Mouse (Mus musculus): Measurements from ENCODE around the gene Rabgef1.

DNA sequence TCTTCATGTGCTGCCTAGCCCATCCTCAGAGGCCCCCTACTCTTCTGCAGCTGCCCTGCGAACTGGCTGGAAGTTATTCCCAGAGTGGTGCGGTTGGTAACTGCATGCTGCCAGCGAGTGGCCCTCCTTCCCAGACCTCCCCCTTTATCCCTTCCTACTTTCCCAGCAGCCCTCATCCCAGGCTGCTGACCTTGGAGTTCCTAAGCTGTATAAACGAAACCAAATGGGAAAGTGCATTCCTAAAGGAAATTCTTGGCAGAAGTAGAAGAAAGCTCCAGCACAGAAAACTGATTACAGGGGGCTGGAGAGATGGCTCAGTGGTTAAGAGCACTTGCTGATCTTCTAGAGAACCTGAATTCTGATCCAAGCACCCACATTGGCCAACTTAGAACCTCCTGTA lies 29.6 kb upstream of the Rabgef1 start:
- no peak for TF ChIP-seq CTCF (IDR thresholded peaks at IDR 0.05; ENCODE audit: low read depth)
- TF ChIP-seq EP300 (IDR thresholded peaks at IDR 0.05; ENCODE audit: low read depth), result no peak

Data from liver, postnatal 0 days (tissue).